Comparison of ENCODE assay signal across 9 mouse cellular contexts in the genomic region with DNA sequence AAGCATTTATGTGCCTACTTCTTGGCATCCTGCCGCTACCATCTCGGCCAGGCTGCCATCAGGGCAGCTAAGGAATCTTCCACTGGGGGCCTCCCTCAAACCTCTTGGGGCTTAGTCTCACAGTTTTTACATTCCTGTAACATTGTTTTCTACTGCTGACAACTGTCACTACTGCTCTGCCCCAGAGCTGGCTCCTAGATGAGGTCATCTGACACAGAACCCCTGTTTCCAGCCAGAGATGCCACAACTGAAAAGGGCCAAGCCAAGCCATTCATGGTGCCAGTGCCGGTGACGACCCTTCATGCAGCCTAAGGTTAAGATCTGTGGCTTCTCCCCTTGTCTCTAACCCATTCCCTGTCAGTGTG. TPM values are rescaled to one million over a fixed set of nuclear protein-coding genes. Genes with fewer than 3 reads are reported as not detected.
DNase-seq lines count a peak whose midpoint lies in the region; ATAC-seq and TF ChIP-seq lines count a peak whose summit lies in the region.
"Had no signal": no experiment of that assay in that cellular context is flagged by ENCODE, and none has a peak within 500 bp of the region (broad histone marks: within the 10 kb centered on the region; RNA-seq: fewer than 3 reads in every experiment).

No protein-coding gene starts in this region.

- H3K9me3 ChIP-seq in forebrain, embryonic 12.5 days = no peaks in the 10 kb centered on the region
- H3K9me3 ChIP-seq in forebrain, postnatal 0 days (ENCODE audit: low read length) = no peaks in the 10 kb centered on the region
- H3K9me3 ChIP-seq in lung, embryonic 14.5 days (ENCODE audit: low read depth, low read length) = no peaks in the 10 kb centered on the region
- H3K9me3 ChIP-seq in heart, embryonic 16.5 days (replicated peaks; ENCODE audit: control insufficient read depth, low read length) = no peaks in the 10 kb centered on the region
- H3K9me3 ChIP-seq in liver, embryonic 16.5 days (replicated peaks; ENCODE audit: control insufficient read depth, low read length) = no peaks in the 10 kb centered on the region

- H3K4me3 ChIP-seq in forebrain, embryonic 12.5 days (replicated peaks) = no peak overlapping the region
- no peak overlapping the region for H3K4me3 ChIP-seq in forebrain, postnatal 0 days (ENCODE audit: low read depth, low read length)
- H3K4me3 ChIP-seq in lung, embryonic 14.5 days (ENCODE audit: low read depth, low read length) = no peak overlapping the region
- H3K4me3 ChIP-seq in lung, adult 2 months (replicated peaks; ENCODE audit: extremely low read depth, low read depth, low read length) = no peak overlapping the region
- H3K4me3 ChIP-seq in heart, embryonic 16.5 days (ENCODE audit: low read length) = no peak overlapping the region
- H3K4me3 ChIP-seq in liver, embryonic 16.5 days (ENCODE audit: low read depth, low read length) = no peak overlapping the region

- no peak for DNase-seq in forebrain, postnatal 0 days
- no peak for DNase-seq in lung, embryonic 14.5 days
- DNase-seq in lung, adult 2 months = no peak
- DNase-seq in ovary, postnatal 10 days (ENCODE audit: low spot score) = no peak
- no peak for DNase-seq in urinary bladder, postnatal 4 days (ENCODE audit: low spot score in 2 of 2)

- H3K36me3 ChIP-seq in forebrain, embryonic 12.5 days (replicated peaks) = no peaks in the 10 kb centered on the region
- H3K36me3 ChIP-seq in forebrain, postnatal 0 days (ENCODE audit: insufficient read depth) = no peaks in the 10 kb centered on the region
- no peaks in the 10 kb centered on the region for H3K36me3 ChIP-seq in lung, embryonic 14.5 days (ENCODE audit: insufficient read depth)
- H3K36me3 ChIP-seq in heart, embryonic 16.5 days (ENCODE audit: control insufficient read depth, insufficient read depth) = no peaks in the 10 kb centered on the region
- no peaks in the 10 kb centered on the region for H3K36me3 ChIP-seq in liver, embryonic 16.5 days (ENCODE audit: control insufficient read depth, insufficient read depth)

- TF ChIP-seq POLR2A in lung, adult 2 months (IDR thresholded peaks at IDR 0.05; ENCODE audit: borderline replicate concordance, extremely low read depth, low read depth, low read length) = no peak

- H3K4me2 ChIP-seq in forebrain, embryonic 12.5 days = no peak overlapping the region
- H3K4me2 ChIP-seq in forebrain, postnatal 0 days (ENCODE audit: low read depth) = no peak overlapping the region
- H3K4me2 ChIP-seq in lung, embryonic 14.5 days = no peak overlapping the region
- H3K4me2 ChIP-seq in heart, embryonic 16.5 days (ENCODE audit: low read depth, low read length) = 0 out of 2 replicates have a peak overlapping the region, but pooled peaks have one; percentile 11
- H3K4me2 ChIP-seq in liver, embryonic 16.5 days (ENCODE audit: low read depth, low read length) = no peak overlapping the region

- H3K4me1 ChIP-seq in forebrain, embryonic 12.5 days = peaks cover 28% of the 10 kb centered on the region
- peaks cover 13% of the 10 kb centered on the region; the same call in 1 of the 2 replicates for H3K4me1 ChIP-seq in forebrain, postnatal 0 days (ENCODE audit: insufficient read depth)
- H3K4me1 ChIP-seq in lung, embryonic 14.5 days (ENCODE audit: insufficient read depth) = peaks cover 22% of the 10 kb centered on the region
- H3K4me1 ChIP-seq in lung, adult 2 months (ENCODE audit: control insufficient read depth, insufficient read depth, low read length) = peaks cover 21% of the 10 kb centered on the region
- peaks cover 34% of the 10 kb centered on the region for H3K4me1 ChIP-seq in heart, embryonic 16.5 days (ENCODE audit: control insufficient read depth, insufficient read depth, low read length)
- peaks cover 57% of the 10 kb centered on the region for H3K4me1 ChIP-seq in liver, embryonic 16.5 days (ENCODE audit: control insufficient read depth, low read depth, low read length)

- no peak for TF ChIP-seq CTCF in forebrain, postnatal 0 days (IDR thresholded peaks at IDR 0.05; ENCODE audit: low read depth)
- TF ChIP-seq CTCF in lung, embryonic 14.5 days (IDR thresholded peaks at IDR 0.05; ENCODE audit: low read depth) = no peak
- no peak for TF ChIP-seq CTCF in lung, adult 2 months (IDR thresholded peaks at IDR 0.05; ENCODE audit: insufficient read depth, low read length)

- H3K27me3 ChIP-seq in forebrain, embryonic 12.5 days = no peaks in the 10 kb centered on the region
- H3K27me3 ChIP-seq in forebrain, postnatal 0 days (ENCODE audit: insufficient read depth, low read length) = no peaks in the 10 kb centered on the region
- H3K27me3 ChIP-seq in lung, embryonic 14.5 days (ENCODE audit: insufficient read depth, low read length) = no peaks in the 10 kb centered on the region
- no peaks in the 10 kb centered on the region for H3K27me3 ChIP-seq in heart, embryonic 16.5 days (ENCODE audit: control insufficient read depth, insufficient read depth, low read length)
- H3K27me3 ChIP-seq in liver, embryonic 16.5 days (ENCODE audit: control insufficient read depth, insufficient read depth, low read depth, low read length) = no peaks in the 10 kb centered on the region

- H3K9ac ChIP-seq in forebrain, embryonic 12.5 days = no peak overlapping the region
- H3K9ac ChIP-seq in forebrain, postnatal 0 days = no peak overlapping the region
- no peak overlapping the region for H3K9ac ChIP-seq in lung, embryonic 14.5 days
- 0 out of 2 replicates have a peak overlapping the region, but pooled peaks have one; percentile 4 for H3K9ac ChIP-seq in heart, embryonic 16.5 days (ENCODE audit: low read length)
- H3K9ac ChIP-seq in liver, embryonic 16.5 days (ENCODE audit: low read depth, low read length) = no peak overlapping the region; the same call in 1 of the 2 replicates

- no peak for ATAC-seq in forebrain, embryonic 12.5 days (ENCODE audit: low FRiP score)
- no peak for ATAC-seq in forebrain, postnatal 0 days
- no peak for ATAC-seq in lung, embryonic 14.5 days (ENCODE audit: insufficient read depth)
- no peak for ATAC-seq in heart, embryonic 16.5 days (replicated peaks; ENCODE audit: extremely low read depth, insufficient read depth, low FRiP score)
- ATAC-seq in liver, embryonic 16.5 days (ENCODE audit: low read depth) = no peak

- H3K27ac ChIP-seq in forebrain, embryonic 12.5 days = 0 out of 2 replicates have a peak overlapping the region, but pooled peaks have one; percentile 26
- no peak overlapping the region for H3K27ac ChIP-seq in forebrain, postnatal 0 days (ENCODE audit: low read depth, low read length)
- peak overlapping the region; percentile 54; the same call in 1 of the 2 replicates for H3K27ac ChIP-seq in lung, embryonic 14.5 days (ENCODE audit: low read depth)
- H3K27ac ChIP-seq in heart, embryonic 16.5 days (ENCODE audit: low read length) = peak overlapping the region; percentile 90
- H3K27ac ChIP-seq in liver, embryonic 16.5 days (ENCODE audit: low read length) = peak overlapping the region; percentile 84

- 85% methylated on average over 4 of the region's 4 CpGs for WGBS in forebrain, embryonic 12.5 days
- WGBS in forebrain, postnatal 0 days = 78% methylated on average over 4 of the region's 4 CpGs
- WGBS in lung, embryonic 14.5 days = 58% methylated on average over 4 of the region's 4 CpGs
- 31% methylated on average over 4 of the region's 4 CpGs for WGBS in lung, adult 2 months
- 51% methylated on average over 4 of the region's 4 CpGs for WGBS in heart, embryonic 16.5 days
- 64% methylated on average over 4 of the region's 4 CpGs for WGBS in liver, embryonic 16.5 days (ENCODE audit: insufficient replicate concordance)

RNA-seq across cellular contexts. Expression of a gene that starts 4.4 kb away (rescaled TPM):
- 30.1 and 30.8 TPM in 2 replicates for polyA plus RNA-seq in forebrain, embryonic 12.5 days (2016; fragmentation: Nextera tagmentation; extraction: Ambion mirVana)
- 19.5 and 31.1 TPM in 2 replicates for total RNA-seq in forebrain, postnatal 0 days (2014; rRNA removed)
- polyA plus RNA-seq in forebrain, postnatal 0 days (2015; fragmentation: Nextera tagmentation; extraction: Ambion mirVana) = 10.7 and 15.2 TPM in 2 replicates
- polyA plus RNA-seq in lung, embryonic 14.5 days (2014; fragmentation: Nextera tagmentation; extraction: Ambion mirVana) = 15.2 and 18.4 TPM in 2 replicates
- polyA plus RNA-seq in lung, adult 2 months (2012; rRNA removed) = 25.9 and 26.1 TPM in 2 replicates
- polyA plus RNA-seq in heart, embryonic 16.5 days (2015; fragmentation: Nextera tagmentation; extraction: Ambion mirVana) = 12.1 and 13.7 TPM in 2 replicates
- 16.7 and 19.5 TPM in 2 replicates for polyA plus RNA-seq in liver, embryonic 16.5 days (2015; fragmentation: Nextera tagmentation; extraction: Ambion mirVana)

RNA-seq across cellular contexts. Expression of a gene that starts 22.6 kb away (rescaled TPM):
- 1.2 and 2.0 TPM in 2 replicates for polyA plus RNA-seq in forebrain, embryonic 12.5 days (2016; fragmentation: Nextera tagmentation; extraction: Ambion mirVana)
- 2.5 and 3.0 TPM in 2 replicates for total RNA-seq in forebrain, postnatal 0 days (2014; rRNA removed)
- polyA plus RNA-seq in forebrain, postnatal 0 days (2015; fragmentation: Nextera tagmentation; extraction: Ambion mirVana) = 0.74 and 1.1 TPM in 2 replicates
- polyA plus RNA-seq in lung, embryonic 14.5 days (2014; fragmentation: Nextera tagmentation; extraction: Ambion mirVana) = 3.3 and 4.3 TPM in 2 replicates
- polyA plus RNA-seq in lung, adult 2 months (2012; rRNA removed) = 12.1 and 21.0 TPM in 2 replicates
- 3.9 and 4.1 TPM in 2 replicates for polyA plus RNA-seq in heart, embryonic 16.5 days (2015; fragmentation: Nextera tagmentation; extraction: Ambion mirVana)
- polyA plus RNA-seq in liver, embryonic 16.5 days (2015; fragmentation: Nextera tagmentation; extraction: Ambion mirVana) = 2.3 and 3.3 TPM in 2 replicates

RNA-seq across cellular contexts. Expression of a gene that starts 38.4 kb away (rescaled TPM):
- polyA plus RNA-seq in forebrain, embryonic 12.5 days (2016; fragmentation: Nextera tagmentation; extraction: Ambion mirVana) = 0.96 and 1.4 TPM in 2 replicates
- total RNA-seq in forebrain, postnatal 0 days (2014; rRNA removed) = 3.2 and 7.9 TPM in 2 replicates
- polyA plus RNA-seq in forebrain, postnatal 0 days (2015; fragmentation: Nextera tagmentation; extraction: Ambion mirVana) = 9.1 and 11.3 TPM in 2 replicates
- polyA plus RNA-seq in lung, embryonic 14.5 days (2014; fragmentation: Nextera tagmentation; extraction: Ambion mirVana) = 3.1 and 3.9 TPM in 2 replicates
- polyA plus RNA-seq in lung, adult 2 months (2012; rRNA removed) = 2.1 and 2.6 TPM in 2 replicates
- 14.2 and 17.3 TPM in 2 replicates for polyA plus RNA-seq in heart, embryonic 16.5 days (2015; fragmentation: Nextera tagmentation; extraction: Ambion mirVana)
- polyA plus RNA-seq in liver, embryonic 16.5 days (2015; fragmentation: Nextera tagmentation; extraction: Ambion mirVana) = 1.7 and 2.6 TPM in 2 replicates
- total RNA-seq: megakaryocyte-erythroid progenitor cell, adult 5-6 weeks had no signal
